Mouse (Mus musculus): ENCODE data around the gene Nf2. TPM values are rescaled to one million over a fixed set of nuclear protein-coding genes. Genes with fewer than 3 reads are reported as not detected.
A peak's percentile ranks its signal among the peaks of the same experiment; 100 is the strongest.
"Not testable (repeated sequence)": the region's sequence is repeated elsewhere in the genome, so short reads cannot be mapped to it uniquely, and the experiment has no call there.

Nf2 gene
- total RNA-seq, 2 experiments from 2014 or later = 187 to 188 TPM

GRCm38 (mm10) chr11:4838235-4838634 is 11.1 kb downstream of the Nf2 start:
- no peak for DNase-seq (ENCODE audit: low spot score in 2 of 2)

GRCm38 (mm10) chr11:4837342-4837741 is 12.0 kb downstream of the Nf2 start:
- no peak for DNase-seq (ENCODE audit: low spot score in 2 of 2)

GRCm38 (mm10) chr11:4836755-4837154 is 12.6 kb downstream of the Nf2 start:
- DNase-seq (ENCODE audit: low spot score in 2 of 2) = peak; percentile 52 to 64

- DNase-seq (ENCODE audit: low spot score in 2 of 2) = no peak
These were observed 13.9 kb downstream of the Nf2 start for GRCm38 (mm10) chr11:4835436-4835835.

GRCm38 (mm10) chr11:4833295-4833939 is 15.9 kb downstream of the Nf2 start:
- no peak for DNase-seq (ENCODE audit: low spot score in 2 of 2)

DNA sequence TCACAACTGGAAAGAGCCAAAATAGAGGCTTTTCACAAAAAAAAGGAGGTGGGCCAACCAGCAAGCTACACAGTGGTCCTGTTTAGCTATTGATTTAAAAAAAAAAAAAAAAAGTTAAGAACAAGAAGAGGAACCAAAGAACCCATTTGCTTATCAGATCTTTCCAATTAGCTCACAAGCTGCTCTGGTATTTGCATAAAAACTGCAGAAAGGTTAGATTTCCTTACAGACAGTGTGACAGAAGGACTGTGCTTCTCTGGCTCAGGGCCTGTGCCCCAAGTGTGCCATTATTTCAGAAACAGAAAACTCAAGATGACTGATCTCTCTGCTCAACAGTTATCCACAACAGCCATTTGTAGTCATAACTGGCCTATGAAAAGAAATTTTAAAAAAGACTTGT is 18.3 kb downstream of the Nf2 start:
- DNase-seq (ENCODE audit: low spot score in 2 of 2) = no peak

DNA sequence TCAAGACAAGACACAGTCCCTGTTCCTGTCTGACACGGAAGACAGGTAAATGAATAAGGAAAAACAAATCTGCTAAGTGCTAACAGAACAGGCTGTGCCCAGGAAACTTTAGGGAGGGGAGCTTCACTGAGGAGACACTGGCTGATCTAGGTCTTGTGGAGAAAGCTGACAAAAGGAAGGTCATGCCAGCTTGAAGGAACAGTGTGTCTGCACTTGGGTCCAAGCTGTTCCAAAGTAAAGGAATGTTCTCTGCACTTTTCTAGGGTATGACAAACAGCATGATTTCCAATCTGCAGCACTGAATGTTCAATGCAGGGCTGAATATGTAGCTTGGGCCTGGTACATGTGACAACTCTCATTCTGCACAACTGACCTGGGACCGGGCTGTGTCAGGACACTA is 21.4 kb downstream of the Nf2 start:
- DNase-seq (ENCODE audit: low spot score in 2 of 2) = no peak

DNA sequence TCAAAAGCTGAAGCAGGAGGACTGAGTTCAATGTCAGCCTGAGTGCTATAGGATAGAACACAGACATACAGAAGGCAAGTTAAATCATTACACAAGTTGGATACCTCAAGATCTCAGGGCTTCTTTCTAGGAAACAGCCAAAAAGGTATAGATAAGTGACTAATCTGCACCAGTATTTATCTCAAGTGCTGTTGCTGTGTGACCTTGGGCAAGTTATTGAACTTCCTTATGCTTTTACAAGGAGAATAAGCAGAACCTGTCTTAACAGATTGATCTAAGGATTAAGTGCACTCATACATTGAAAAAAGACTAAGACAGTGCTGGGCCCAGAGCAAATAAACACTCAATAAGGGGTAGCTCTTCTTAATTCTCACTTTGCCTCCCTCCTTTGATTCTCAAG is 22.0 kb downstream of the Nf2 start:
- no peak for DNase-seq (ENCODE audit: low spot score in 2 of 2)

GRCm38 (mm10) chr11:4826152-4826778 is 23.1 kb downstream of the Nf2 start:
- no peak for DNase-seq (ENCODE audit: low spot score in 2 of 2)

DNA sequence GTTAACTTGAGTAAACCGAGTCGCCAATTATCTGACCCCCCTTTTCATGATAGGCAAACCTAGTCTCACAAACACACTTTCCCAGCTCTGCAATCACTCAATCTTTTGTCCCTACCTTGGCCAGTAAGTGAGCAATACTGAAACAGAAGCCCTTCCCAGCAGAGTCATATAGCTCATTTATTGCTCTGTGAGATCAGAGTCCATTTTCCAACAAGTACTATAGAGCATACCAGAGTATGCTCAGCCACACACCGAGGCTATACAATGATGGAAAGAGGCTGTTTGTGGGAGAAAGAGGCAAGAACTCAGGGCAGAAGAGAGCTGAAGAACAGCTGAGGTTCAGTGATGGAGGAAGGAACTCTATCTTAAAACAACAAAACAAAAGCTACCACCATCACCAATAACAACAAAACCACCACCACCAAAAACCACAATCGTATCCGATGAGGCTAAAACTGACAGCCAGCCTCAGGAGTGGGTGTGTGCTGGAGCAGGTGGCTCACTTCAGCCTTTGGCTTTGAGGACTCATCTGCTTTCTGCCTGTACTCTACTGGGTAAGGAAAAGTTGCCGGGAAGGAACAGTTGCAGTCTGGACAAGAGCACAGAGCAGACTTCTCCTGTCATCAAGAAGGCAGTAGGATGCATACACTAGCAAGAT is 25.6 kb downstream of the Nf2 start:
- DNase-seq (ENCODE audit: low spot score in 2 of 2) = no peak

DNA sequence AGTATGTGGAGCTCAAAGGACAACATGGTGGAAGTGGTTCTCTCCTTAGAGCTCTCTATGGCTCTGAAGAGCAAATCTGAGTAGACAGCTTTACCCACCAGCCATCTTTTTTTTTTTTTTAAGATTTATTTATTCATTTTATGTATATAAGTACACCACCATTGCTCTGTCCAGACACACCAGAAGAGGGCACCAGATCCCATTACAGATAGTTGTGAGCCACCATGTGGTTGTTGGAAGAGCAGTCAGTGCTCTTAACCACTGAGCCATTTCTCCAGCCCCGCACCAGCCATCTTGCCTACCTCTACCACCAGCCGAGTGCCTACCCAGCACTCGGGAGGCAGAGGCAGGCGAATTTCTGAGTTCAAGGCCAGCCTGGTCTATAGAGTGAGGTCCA is 26.9 kb downstream of the Nf2 start:
- not testable (repeated sequence) for DNase-seq (ENCODE audit: low spot score in 2 of 2)

DNA sequence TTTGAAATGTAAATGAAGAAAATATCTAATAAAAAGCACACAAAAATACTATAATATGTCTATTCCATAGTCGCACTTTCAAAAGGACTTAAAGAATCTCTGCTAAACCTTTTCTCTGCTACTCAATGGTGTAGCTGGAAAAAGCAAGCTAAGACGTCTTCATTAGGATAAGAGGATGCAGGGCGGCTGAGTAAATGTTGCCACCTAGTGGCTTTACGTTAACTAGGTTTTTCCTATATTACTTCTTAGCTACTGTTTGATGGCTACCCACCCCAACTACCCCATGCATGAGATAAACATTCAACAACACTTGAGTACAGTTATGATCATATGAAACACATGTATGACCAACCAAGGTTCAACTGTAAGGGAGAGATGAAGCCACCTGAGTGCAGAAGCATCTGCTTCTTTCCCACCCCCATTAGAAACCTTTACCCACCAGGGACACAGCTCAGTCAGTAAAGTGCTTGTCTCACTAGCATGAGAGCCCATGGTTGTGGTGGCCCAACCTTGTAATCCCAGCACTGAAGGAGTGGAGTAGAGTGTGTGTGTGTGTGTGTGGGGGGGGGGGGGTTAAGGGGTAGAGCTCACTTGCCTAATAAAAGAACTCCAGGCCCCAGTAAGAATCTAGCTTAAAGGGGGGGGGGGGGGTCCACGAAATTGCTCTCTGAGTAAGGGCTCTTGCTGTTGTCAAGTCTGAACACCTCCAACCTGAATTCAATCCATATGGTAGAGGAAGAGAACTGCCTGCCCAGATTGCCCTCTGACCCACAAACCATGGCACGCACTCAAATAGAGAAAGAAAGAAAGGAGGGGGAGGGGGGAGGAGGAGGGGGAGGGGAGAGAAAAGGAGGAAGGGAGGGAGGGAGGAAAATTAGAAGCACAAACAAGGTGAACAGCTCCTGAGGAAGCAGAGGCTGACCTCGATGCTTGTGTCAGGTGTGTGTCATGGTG is 27.6 kb downstream of the Nf2 start:
- no peak for DNase-seq (ENCODE audit: low spot score in 2 of 2)

DNA sequence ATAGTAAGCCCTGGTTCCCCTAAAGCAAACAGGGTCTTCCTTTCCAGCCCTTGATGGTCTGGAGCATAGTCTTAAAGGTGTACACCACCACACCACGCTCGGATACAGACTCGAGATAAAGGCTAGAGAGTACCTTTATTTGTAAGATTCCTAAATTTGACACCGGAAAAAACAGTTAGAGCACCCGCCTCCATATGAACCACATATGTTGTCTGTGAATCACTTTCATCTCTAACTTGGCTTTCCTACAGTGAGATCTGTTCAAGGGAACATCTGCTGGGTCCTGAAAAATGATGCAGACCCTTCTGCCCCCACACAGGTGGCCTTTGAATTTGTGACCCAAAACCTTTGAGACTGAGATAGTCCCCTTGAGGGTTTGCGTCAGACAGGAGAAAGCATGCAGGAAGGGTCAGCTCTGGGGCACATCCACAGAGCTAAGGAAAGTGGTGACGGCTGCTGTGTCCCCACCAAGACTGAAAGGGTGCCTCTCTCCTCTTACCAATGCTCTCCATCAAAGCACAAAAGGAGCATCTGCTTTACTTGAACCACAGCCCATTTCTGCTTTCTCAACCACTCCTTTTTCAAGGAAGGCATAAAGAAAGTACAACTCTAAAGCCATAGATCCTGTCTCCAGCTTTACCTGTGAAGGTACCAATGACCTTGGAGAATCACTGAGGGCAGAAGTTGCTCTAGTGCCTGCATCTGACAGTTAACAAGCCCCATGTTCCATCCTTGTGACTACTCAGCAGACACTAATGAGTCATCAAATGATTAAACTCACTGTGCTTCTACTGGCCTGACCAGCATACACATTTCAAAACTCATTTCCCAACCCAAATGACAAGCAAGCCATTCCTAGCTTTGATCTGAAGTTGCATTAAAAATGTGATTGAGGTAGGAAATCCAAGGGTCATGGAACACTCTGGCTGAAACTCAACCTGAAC is 34.6 kb downstream of the Nf2 start:
- no peak for DNase-seq (ENCODE audit: low spot score in 2 of 2)

DNA sequence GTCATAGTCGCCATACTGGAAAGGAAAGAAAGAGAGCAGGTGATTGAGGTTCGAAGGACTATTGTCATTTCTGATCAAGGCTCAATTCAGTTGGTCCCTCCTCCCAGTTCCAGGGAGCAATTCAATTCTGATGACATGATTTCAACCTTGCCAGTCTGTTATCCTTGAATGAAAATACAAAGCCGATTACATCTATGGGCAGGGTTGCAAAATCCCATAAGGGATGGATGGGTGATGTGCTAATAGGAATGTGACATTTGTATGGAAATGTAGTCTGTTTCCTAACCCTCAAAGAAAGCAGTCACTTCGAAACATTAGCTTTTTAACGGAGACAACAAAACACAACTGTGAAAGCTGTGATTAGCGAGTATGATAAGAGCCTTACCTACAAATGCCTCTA is 41.0 kb downstream of the Nf2 start:
- no peak for DNase-seq (ENCODE audit: low spot score in 2 of 2)

GRCm38 (mm10) chr11:4806031-4806715 is 43.2 kb downstream of the Nf2 start:
- DNase-seq (ENCODE audit: low spot score in 2 of 2) = no peak

- DNase-seq (ENCODE audit: low spot score in 2 of 2) = no peak
These were observed 44.3 kb downstream of the Nf2 start for GRCm38 (mm10) chr11:4804921-4805562.

DNA sequence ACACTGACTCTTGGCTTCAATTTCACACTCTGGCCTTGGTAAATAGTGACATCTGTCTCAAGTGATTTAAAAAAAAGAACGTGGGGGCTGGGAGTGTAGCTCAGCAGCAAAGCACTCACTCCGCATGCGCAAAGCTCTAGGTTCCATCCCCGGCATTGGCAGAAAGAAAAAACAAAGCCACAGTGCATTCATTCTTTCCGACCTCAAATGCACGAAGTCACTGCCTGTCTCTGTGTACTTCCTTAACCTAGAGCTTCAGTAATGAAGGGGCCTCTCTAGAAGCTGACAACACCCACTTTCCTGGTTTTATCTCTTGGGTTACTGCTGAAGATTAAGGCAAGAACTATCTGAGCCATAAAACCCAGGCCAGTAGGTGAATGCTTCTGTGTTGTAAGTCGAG is 45.4 kb downstream of the Nf2 start:
- peak; percentile 26 to 46 for DNase-seq (ENCODE audit: low spot score in 2 of 2)

DNA sequence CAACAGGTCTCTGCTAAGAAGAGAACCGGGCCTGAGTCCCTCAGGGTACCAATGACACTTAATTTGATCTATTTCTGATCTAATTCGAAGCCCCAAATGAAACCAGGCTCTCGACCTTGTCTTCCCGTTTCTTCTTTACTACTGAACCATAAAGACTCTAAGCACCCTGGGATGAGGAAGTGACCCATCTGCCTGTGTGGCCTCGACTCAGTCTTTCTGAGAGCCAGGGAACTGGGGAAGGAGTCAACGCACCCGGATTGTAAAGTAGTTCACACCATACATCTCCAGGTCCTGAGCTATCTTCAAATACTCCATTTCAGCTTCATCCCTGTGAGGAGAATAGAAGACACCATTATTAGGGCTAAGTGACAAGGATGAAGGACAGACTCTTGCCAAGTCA is 45.9 kb downstream of the Nf2 start:
- no peak for DNase-seq (ENCODE audit: low spot score in 2 of 2)

DNA sequence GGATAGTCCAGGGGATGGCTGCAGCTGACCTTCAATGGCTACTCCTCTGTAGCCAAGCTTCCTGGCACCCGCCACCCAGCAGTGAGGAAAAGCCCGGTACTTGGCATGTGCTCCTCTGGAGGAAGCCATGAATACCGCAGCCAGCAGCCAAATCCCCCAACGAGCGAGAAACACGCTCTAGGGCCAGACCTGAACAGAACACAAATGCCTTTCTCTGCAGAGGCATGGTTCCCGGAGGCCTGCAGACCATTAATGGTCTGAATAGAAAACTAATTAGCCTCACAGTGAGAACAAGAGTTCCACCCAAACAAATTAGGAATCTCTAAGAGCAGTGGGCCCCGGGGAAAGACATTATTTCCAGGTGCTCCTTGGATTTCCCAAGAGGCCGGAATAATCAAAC is 46.3 kb downstream of the Nf2 start:
- DNase-seq (ENCODE audit: low spot score in 2 of 2) = peak; percentile 71 to 75
